Comparison of ENCODE assay signal across 27 mouse cellular contexts in genomic region chr12:83471760-83472159, GRCm38 (mm10). TPM values are rescaled to one million over a fixed set of nuclear protein-coding genes. Genes with fewer than 3 reads are reported as not detected.
DNase-seq lines count a peak whose midpoint lies in the region; ATAC-seq and TF ChIP-seq lines count a peak whose summit lies in the region.
"Had no signal": no experiment of that assay in that cellular context is flagged by ENCODE, and none has a peak within 500 bp of the region (broad histone marks: within the 10 kb centered on the region; RNA-seq: fewer than 3 reads in every experiment).

No protein-coding gene starts in this region.

- DNase-seq in heart, adult 11 months = no peak
- DNase-seq in heart, adult 2 months = no peak
- DNase-seq in lung, embryonic 14.5 days = peak; percentile 34
- DNase-seq in lung, postnatal 10 days = no peak
- DNase-seq: adrenal gland, postnatal 10 days; adrenal gland, postnatal 36 days; B cell, adult 2 months; cerebellum, adult 18-20 months; cerebellum, adult 9-10 months; cerebellum, postnatal 14 days; gastrocnemius, postnatal 10 days; gastrocnemius, postnatal 36 days; heart, postnatal 4 days; kidney, adult 18-20 months had no signal

- 0 out of 2 replicates have a peak overlapping the region, but pooled peaks have one; percentile 2 for H3K27ac ChIP-seq in heart, embryonic 11.5 days (ENCODE audit: low read depth, low read length)
- no peak overlapping the region for H3K27ac ChIP-seq in heart, embryonic 14.5 days (replicated peaks in 1 of 2; ENCODE audit: control insufficient read depth in 1 of 2, insufficient read depth in 1 of 2, low read depth in 2 of 2, low read length in 2 of 2)
- no peak overlapping the region for H3K27ac ChIP-seq in heart, adult 2 months
- no peak overlapping the region for H3K27ac ChIP-seq in lung, embryonic 14.5 days (ENCODE audit: low read depth)
- H3K27ac ChIP-seq: forebrain, embryonic 10.5 days; forebrain, embryonic 13.5 days; heart, embryonic 15.5 days; hindbrain, embryonic 14.5 days; hindbrain, postnatal 0 days had no signal

- 49% methylated on average over 7 of the region's 7 CpGs for WGBS in heart, embryonic 11.5 days (ENCODE audit: insufficient replicate concordance)
- WGBS in heart, embryonic 14.5 days = 32% methylated on average over 7 of the region's 7 CpGs
- 23% methylated on average over 7 of the region's 7 CpGs for WGBS in heart, adult 2 months
- 40% methylated on average over 7 of the region's 7 CpGs for WGBS in lung, embryonic 14.5 days

- TF ChIP-seq CTCF in heart, adult 2 months (IDR thresholded peaks at IDR 0.05) = no peak
- TF ChIP-seq CTCF in lung, embryonic 14.5 days (IDR thresholded peaks at IDR 0.05; ENCODE audit: low read depth) = no peak

- no peak overlapping the region for H3K4me2 ChIP-seq in heart, embryonic 11.5 days
- H3K4me2 ChIP-seq in heart, embryonic 14.5 days (ENCODE audit: low read length) = no peak overlapping the region
- no peak overlapping the region for H3K4me2 ChIP-seq in lung, embryonic 14.5 days
- H3K4me2 ChIP-seq: forebrain, embryonic 13.5 days; heart, embryonic 15.5 days; hindbrain, embryonic 14.5 days had no signal

- no peaks in the 10 kb centered on the region for H3K79me2 ChIP-seq in heart, adult 2 months (replicated peaks; ENCODE audit: control insufficient read depth, insufficient read depth, low read length)

- ATAC-seq in heart, embryonic 11.5 days (replicated peaks; ENCODE audit: insufficient number of reproducible peaks, low FRiP score, low TSS enrichment) = no peak
- ATAC-seq in heart, embryonic 14.5 days (ENCODE audit: insufficient number of reproducible peaks, insufficient read depth, low FRiP score, low read depth) = peak; percentile 19; the same call in 1 of the 2 replicates
- no peak for ATAC-seq in lung, embryonic 14.5 days (ENCODE audit: insufficient read depth)
- ATAC-seq: forebrain, embryonic 13.5 days; forebrain, embryonic 16.5 days; hindbrain, postnatal 0 days; inflammation-experienced regulatory T-cells, adult 6 months; intestine, embryonic 16.5 days; Patski had no signal

- no peak for TF ChIP-seq EP300 in heart, adult 2 months (IDR thresholded peaks at IDR 0.05; ENCODE audit: insufficient read depth, low read depth, low read length)

- H3K4me1 ChIP-seq in heart, embryonic 11.5 days (ENCODE audit: control insufficient read depth, insufficient read depth, low read length) = peaks cover 54% of the 10 kb centered on the region
- peaks cover 28 to 52% of the 10 kb centered on the region in 2 experiments for H3K4me1 ChIP-seq in heart, embryonic 14.5 days (ENCODE audit: control insufficient read depth in 2 of 2, insufficient read depth in 2 of 2, low read length in 2 of 2)
- peaks cover 3% of the 10 kb centered on the region; the same call in 1 of the 2 replicates for H3K4me1 ChIP-seq in heart, adult 2 months (ENCODE audit: control insufficient read depth, insufficient read depth, low read length)
- no peaks in the 10 kb centered on the region for H3K4me1 ChIP-seq in lung, embryonic 14.5 days (ENCODE audit: insufficient read depth)

- intact Hi-C loops in heart, adult 2 months (cut with DNase I) = no loop called here

- H3K36me3 ChIP-seq in heart, embryonic 11.5 days (ENCODE audit: control insufficient read depth, insufficient read depth, low read length) = no peaks in the 10 kb centered on the region
- H3K36me3 ChIP-seq in heart, embryonic 14.5 days (ENCODE audit: control insufficient read depth, insufficient read depth, low read length) = no peaks in the 10 kb centered on the region
- H3K36me3 ChIP-seq in heart, adult 2 months (ENCODE audit: control insufficient read depth, insufficient read depth, low read length) = no peaks in the 10 kb centered on the region
- H3K36me3 ChIP-seq in lung, embryonic 14.5 days (ENCODE audit: insufficient read depth) = no peaks in the 10 kb centered on the region
- H3K36me3 ChIP-seq: forebrain, embryonic 10.5 days; G1E; heart, embryonic 15.5 days had no signal

- TF ChIP-seq POLR2A in heart, adult 2 months (IDR thresholded peaks at IDR 0.05; ENCODE audit: insufficient read depth, low read depth, low read length) = no peak

- H3K9ac ChIP-seq in heart, embryonic 11.5 days (ENCODE audit: low read depth, low read length) = no peak overlapping the region
- H3K9ac ChIP-seq in heart, embryonic 14.5 days (ENCODE audit: low read length) = no peak overlapping the region
- H3K9ac ChIP-seq in heart, adult 2 months (ENCODE audit: low read depth, low read length) = no peak overlapping the region
- no peak overlapping the region for H3K9ac ChIP-seq in lung, embryonic 14.5 days
- H3K9ac ChIP-seq: forebrain, embryonic 13.5 days; heart, embryonic 15.5 days; hindbrain, embryonic 14.5 days had no signal

- no peak overlapping the region for H3K4me3 ChIP-seq in heart, embryonic 11.5 days (ENCODE audit: low read depth, low read length)
- H3K4me3 ChIP-seq in heart, embryonic 14.5 days (ENCODE audit: control insufficient read depth in 1 of 2, insufficient read depth in 1 of 2, low read depth in 1 of 2, low read length in 2 of 2) = no peak overlapping the region
- no peak overlapping the region for H3K4me3 ChIP-seq in heart, adult 2 months
- H3K4me3 ChIP-seq in lung, embryonic 14.5 days (ENCODE audit: low read depth, low read length) = no peak overlapping the region
- H3K4me3 ChIP-seq: forebrain, embryonic 10.5 days; forebrain, embryonic 13.5 days; heart, embryonic 15.5 days had no signal

- H3K27me3 ChIP-seq in heart, embryonic 11.5 days (ENCODE audit: control insufficient read depth, insufficient read depth, low read length) = no peaks in the 10 kb centered on the region
- no peaks in the 10 kb centered on the region for H3K27me3 ChIP-seq in heart, embryonic 14.5 days (ENCODE audit: control insufficient read depth, insufficient read depth, low read length)
- no peaks in the 10 kb centered on the region for H3K27me3 ChIP-seq in heart, adult 2 months (ENCODE audit: control insufficient read depth, insufficient read depth, low read length)
- no peaks in the 10 kb centered on the region for H3K27me3 ChIP-seq in lung, embryonic 14.5 days (ENCODE audit: insufficient read depth, low read length)
- H3K27me3 ChIP-seq: CH12.LX; forebrain, embryonic 13.5 days; heart, embryonic 15.5 days had no signal

- no peaks in the 10 kb centered on the region for H3K9me3 ChIP-seq in heart, embryonic 11.5 days (replicated peaks; ENCODE audit: control insufficient read depth, low read length)
- H3K9me3 ChIP-seq in heart, embryonic 14.5 days (ENCODE audit: control insufficient read depth, low read length) = no peaks in the 10 kb centered on the region
- H3K9me3 ChIP-seq in lung, embryonic 14.5 days (ENCODE audit: low read depth, low read length) = no peaks in the 10 kb centered on the region
- H3K9me3 ChIP-seq: forebrain, embryonic 10.5 days; forebrain, embryonic 13.5 days; G1E; heart, embryonic 15.5 days had no signal

RNA-seq across cellular contexts. Expression of gene Dpf3, which starts 15.8 kb away (rescaled TPM):
- 29.7 TPM in 2 replicates for polyA plus RNA-seq in heart, embryonic 11.5 days (2014; fragmentation: Nextera tagmentation; extraction: Ambion mirVana)
- polyA plus RNA-seq in heart, embryonic 14.5 days (2014; fragmentation: Nextera tagmentation; extraction: Ambion mirVana) = 23.2 and 25.1 TPM in 2 replicates
- total RNA-seq in heart, adult 2 months (2021) = 10 to 100 TPM; 16.6 to 18.8 TPM
- 9.1 and 9.7 TPM in 2 replicates for polyA plus RNA-seq in heart, adult 2 months (2012; rRNA removed)
- 3.1 and 3.9 TPM in 2 replicates for polyA plus RNA-seq in lung, embryonic 14.5 days (2014; fragmentation: Nextera tagmentation; extraction: Ambion mirVana)

RNA-seq across cellular contexts. Expression of gene Dcaf4, which starts 48.5 kb away (rescaled TPM):
- 23.8 and 24.1 TPM in 2 replicates for polyA plus RNA-seq in heart, embryonic 11.5 days (2014; fragmentation: Nextera tagmentation; extraction: Ambion mirVana)
- 24.2 and 27.5 TPM in 2 replicates for polyA plus RNA-seq in heart, embryonic 14.5 days (2014; fragmentation: Nextera tagmentation; extraction: Ambion mirVana)
- total RNA-seq in heart, adult 2 months (2021) = 10 to 100 TPM; 11.9 to 13.6 TPM
- 17.2 and 26.1 TPM in 2 replicates for polyA plus RNA-seq in heart, adult 2 months (2012; rRNA removed)
- 21.3 and 25.1 TPM in 2 replicates for polyA plus RNA-seq in lung, embryonic 14.5 days (2014; fragmentation: Nextera tagmentation; extraction: Ambion mirVana)
